Mouse (Mus musculus) left cerebral cortex, postnatal 36 days (tissue): ENCODE measurements around the gene Dcst2. TPM values are rescaled to one million over a fixed set of nuclear protein-coding genes. Genes with fewer than 3 reads are reported as not detected.

Experiments
- DNase-seq, 2 experiments: peaks; one replicate each; pipeline ENCODE4 v3.0.0; 2021 to 2022; ENCODE audit warnings: low spot score in 2 of 2, mixed read lengths in 1 of 2
- intact Hi-C: fragments of 180-260 bp; cut with DNase I; formaldehyde crosslinking; loops from one replicate; pipeline ENCODE4 v1.15.1; 2025
- total RNA-seq, 2 experiments: library from RNA; stranded (reverse); gene quantifications; 2 replicates each; pipeline ENCODE4 v1.2.3; 2021

Dcst2 gene
- total RNA-seq, 2 experiments from 2014 or later: 0.23 to 0.39 TPM

DNA sequence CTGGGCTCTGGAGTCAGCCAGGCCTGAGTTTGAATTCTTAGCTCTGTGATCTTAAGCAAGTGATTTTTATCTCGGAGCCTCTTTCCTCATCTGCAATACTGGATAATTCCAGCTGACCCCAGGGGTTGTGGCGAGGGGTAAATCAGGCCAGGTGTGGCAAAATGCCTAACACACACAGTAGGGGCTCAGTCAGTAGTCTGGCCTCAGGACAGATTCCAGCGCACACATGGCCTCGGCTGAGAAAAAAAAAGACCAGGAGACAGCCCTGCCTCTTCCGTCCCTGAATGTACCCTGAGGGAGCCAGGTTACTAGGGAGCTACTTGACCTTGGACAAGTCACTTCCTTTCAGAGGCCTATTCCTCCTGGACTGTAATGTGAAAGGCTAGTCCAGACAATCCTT lies 21.2 kb downstream of the Dcst2 start:
- no peak for DNase-seq
- intact Hi-C loops: no loop called here

- intact Hi-C loops: no loop called here
- DNase-seq: no peak
Measured at GRCm38 (mm10) chr3:89383651-89384255, 22.0 kb downstream of the Dcst2 start.

DNA sequence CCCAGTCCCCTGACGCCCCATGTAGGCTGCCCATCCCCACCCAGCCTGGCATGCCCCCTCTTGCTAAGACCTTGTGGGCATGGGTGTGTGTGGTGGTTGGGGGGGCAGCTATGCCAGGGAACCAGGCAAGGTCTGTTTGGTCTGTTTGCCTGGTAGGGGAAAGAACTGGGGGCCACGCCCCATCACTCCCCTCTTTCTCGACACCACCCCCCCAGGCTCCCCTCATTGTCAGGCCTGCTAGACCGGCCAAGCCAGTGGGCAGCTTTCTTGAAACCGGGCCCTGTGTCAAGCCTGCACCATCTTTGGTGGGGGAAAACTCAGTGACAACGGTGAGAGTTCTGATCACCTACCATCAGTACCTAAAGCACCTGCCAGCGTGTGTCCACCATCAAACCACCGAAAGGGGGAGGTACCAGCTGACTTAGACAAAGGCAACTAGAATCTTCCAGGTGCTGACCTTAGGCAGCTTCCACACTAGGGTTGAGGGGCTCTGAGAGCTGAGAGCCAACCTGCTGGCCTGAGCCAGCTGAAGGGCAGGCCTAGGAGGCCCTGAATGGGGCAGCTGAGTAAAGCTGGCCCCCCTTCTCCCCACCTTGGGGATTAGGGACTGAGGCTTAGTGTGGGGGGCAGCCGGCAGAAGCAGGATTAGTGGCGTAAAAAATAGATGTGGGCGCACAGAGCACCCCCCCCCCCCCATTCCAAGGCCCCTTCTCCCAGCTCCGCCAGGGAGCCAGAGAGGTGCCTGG lies 22.7 kb downstream of the Dcst2 start:
- intact Hi-C loops: no loop called here
- DNase-seq: no peak

GRCm38 (mm10) chr3:89385451-89385850 lies 23.7 kb downstream of the Dcst2 start:
- intact Hi-C loops: no loop called here

GRCm38 (mm10) chr3:89386438-89387420 lies 25.0 kb downstream of the Dcst2 start:
- no peak for DNase-seq
- intact Hi-C loops: no loop called here

More at GRCm38 (mm10) chr3:89385451-89385850, 23.7 kb downstream of the Dcst2 start:
- no peak for DNase-seq

DNA sequence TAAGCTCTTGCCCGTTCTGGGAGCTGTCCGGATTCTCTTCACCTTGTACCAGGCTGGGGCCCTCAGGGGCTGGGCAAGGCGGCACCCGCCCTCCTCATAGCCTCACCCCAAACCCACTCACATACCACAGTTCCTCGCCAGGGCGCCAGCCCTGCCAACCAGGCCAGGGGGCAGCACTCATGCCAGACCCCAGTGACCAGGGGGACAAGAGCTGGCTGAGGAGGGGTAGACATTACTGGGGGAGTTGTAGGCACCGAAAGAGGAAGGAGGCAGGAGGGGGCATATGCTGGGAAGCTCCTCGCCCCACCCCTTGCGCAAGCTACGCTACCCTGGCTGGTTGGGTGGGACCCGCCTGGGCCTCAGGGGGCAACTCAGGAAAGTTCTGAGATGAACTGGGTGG lies 25.9 kb downstream of the Dcst2 start:
- intact Hi-C loops: no loop called here
- no peak for DNase-seq

DNA sequence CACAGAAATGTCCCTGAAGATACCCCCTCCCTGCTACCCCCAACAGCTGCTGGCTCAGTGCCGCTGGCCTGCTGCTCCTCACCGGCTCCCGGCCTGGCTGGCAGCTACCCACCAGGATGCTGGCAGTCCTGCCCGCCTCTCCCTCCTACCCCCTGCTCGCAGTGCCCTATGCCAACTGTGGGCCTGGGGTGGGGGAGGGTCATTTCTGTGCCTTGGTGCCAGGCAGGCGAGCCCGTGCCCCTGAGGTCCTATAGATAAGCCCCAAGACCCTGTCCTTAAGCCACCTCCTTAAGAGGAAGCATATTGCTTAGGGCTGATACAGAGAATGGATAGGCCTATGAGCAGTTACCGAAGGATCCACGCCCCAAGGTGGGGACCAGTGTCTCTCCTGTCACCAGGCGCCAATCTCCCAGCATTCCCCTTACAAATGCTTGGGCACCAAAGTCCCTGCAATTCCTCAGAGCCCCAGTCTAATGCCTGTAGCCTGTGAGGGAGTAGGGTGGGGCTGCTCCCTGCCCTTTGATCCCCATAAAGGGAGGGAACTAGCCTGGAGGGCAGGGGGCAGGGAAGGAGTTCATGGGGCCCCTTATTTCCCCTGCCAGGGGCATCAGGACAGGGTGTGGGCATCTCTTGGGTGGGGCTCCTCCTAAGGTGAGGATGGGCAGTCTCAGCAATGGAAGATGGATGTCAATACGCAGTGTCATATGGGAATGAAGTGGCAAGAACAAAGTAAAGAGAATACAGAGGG lies 26.5 kb downstream of the Dcst2 start:
- no peak for DNase-seq
- intact Hi-C loops: no loop called here

DNA sequence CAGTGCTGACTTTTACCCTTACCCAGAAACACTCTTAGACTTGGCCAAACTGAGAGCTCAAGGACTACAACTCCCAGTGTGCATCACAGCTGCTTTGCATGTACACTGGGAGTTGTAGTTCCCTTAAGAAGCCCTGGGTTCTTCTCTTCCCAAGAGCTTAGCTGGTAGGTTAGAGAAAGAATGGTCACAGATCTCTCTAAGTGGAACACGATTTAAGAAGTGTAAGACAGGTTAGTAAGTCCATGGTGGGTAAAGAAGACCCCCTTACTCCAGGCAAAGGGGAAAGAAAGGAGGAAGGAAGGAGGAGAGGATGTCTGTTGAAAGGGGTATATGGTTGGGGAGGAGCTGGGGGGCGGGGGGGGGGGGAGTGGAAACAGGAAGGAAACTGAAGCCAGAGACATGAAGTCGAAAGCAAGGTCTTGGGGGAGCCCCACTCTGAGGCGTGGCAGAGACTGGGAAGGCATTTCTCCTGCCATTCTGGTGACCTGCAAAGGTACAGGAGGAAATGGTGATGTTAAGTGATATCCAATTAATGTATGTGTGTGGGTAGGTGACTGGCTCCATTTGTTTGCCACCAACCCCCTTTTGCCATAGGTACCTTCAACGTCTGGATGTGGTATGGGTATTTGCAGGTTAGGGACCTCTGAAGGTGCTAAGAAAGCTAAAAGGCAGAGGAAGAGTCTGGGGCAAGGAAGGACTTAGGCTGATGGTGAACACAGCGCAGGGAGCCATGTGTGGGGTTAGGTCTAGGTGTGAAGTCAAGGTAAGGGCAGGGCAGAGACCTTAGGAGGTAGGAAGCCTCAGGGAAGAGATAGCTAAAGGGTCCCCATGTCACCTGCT lies 27.3 kb downstream of the Dcst2 start:
- DNase-seq: no peak

DNA sequence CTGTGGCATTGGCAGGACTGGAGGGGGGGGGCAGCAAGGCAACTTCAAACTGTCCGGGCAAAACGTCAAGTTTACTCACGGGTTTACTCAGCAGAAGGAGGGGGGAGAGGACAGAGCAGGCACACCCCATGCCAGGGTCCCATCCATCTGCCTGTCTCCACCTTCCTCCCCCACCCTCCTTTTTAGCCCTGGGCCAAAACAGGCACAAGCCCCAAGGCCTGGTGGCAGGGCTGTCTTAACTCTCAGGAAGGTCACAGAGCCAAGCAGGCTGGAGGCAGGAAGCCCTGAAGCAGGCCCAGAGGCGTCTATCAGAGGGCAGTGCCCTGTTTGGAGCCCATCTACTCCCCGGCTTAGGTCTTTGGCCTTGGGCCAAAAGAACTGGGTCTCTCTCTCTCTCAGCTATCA lies 28.3 kb downstream of the Dcst2 start:
- no peak for DNase-seq
- intact Hi-C loops: no loop called here

More for the DNA sequence above, 27.3 kb downstream of the Dcst2 start:
- intact Hi-C loops: no loop called here

- intact Hi-C loops: no loop called here
Measured at GRCm38 (mm10) chr3:89390699-89391662, 29.2 kb downstream of the Dcst2 start.

DNA sequence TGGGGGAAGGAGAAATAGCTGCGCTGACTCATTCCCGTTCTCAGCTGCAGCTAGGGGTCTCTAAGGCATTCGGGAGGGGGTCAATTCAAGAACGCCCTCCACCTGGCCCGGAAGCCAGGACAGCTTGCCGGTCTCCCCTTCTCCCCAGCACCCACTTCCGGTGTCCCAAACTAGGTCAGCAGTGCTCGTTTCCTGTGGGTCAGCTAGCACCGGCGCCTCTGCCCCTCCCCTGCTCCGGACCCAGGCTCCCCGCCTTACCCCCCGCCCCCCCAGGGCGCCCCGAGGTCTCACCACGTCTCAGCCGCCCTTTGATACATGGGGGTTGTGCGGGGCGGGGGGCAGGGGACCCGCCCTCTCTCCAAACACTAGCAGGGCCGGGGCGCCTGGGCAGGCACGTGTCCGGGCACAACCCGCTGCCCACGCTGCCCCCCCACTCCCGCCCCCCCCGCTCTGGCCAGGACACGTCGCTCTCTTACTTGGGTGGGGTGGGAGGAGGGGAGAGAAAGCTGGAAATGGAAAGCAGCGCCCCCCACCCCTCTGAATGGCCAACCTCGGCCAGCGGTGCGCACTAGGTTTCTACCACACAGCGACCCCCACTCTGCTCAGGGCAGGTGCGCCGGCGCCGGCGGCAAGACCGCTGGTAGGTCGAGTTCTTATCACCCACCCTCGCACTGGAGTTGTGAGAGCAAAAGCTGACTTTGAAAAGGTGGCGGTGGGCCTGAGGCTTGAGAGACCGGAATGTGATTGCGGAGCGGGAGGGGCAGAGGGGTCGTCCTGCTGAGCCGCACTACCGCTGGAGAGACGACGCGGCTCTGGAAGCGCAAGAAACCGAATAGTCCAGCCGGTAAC lies 30.1 kb downstream of the Dcst2 start:
- peak; percentile 43 to 52 for DNase-seq
- intact Hi-C loops: no loop called here

More at GRCm38 (mm10) chr3:89390699-89391662, 29.2 kb downstream of the Dcst2 start:
- no peak for DNase-seq

- no peak for DNase-seq
- intact Hi-C loops: no loop called here
Measured at GRCm38 (mm10) chr3:89392871-89393311, 31.1 kb downstream of the Dcst2 start.

DNA sequence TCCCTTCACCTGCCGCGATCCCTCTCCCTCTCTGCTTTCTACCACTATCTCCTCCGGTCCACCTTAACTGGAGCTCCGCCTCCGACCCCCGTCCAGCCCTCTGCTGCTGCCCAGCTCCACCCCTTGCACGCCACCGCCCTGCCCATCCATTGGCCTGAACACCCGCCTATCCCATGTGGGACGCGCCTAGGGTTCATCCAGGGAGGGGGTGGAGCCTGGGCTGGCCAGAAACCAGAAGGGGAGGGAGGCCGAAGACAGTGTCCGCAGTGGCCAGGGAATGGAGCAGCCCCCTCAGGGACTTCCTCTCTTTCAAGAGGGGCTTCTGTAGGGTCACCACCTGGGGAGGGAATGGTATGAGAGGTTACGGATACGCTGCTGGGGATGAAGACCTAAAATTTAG lies 31.8 kb downstream of the Dcst2 start:
- intact Hi-C loops: no loop called here
- peak; percentile 94 to 97 for DNase-seq

DNA sequence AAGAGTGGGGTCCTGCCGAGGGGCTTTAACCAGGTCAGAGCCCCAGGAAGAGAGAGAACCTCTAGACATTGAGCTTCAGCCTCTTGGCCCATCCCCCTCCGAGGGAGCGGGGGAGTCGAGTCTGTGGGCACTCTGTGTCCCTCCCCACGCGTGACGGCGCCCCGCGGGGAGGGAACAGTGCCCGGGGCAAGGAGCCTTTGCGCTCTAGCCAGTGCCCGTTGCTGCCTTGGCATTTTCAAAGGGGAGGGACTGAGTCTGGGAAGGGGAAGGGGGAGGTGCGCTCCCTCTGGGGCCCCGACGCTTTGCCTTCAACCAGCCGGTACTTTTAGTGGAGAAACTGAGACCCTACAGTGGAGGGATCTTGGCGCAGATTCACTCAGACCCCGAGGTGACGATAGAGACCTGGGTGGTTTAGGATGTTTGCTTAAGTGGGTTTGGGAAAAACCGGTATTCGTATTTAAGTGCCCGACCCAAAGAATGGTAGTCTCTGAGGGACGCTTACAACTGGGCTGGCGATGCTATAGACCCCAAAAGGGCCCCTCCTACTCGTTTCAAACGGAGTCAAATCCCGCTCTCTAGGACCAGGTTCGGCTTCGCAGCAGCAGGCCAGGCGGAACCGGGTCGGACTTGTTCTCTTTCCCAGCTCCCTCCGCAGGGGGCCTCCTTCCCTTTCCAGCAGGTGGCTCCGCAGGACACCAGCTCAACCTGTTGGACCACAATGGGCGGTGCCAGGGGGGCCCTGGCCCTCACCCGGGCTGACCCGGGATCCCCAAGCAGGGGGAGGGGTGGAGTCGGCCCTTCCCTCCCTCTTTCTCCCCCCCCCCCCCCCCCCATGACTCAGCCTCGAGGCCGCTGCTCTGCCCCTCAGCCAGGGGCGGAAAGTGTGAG lies 32.5 kb downstream of the Dcst2 start, which contains the start of gene Zbtb7b:
Zbtb7b (minus strand) TSS at position 771 of the 888 bp plus-strand sequence.
- intact Hi-C loops: no loop called here
- peak; percentile 49 to 60 for DNase-seq

DNA sequence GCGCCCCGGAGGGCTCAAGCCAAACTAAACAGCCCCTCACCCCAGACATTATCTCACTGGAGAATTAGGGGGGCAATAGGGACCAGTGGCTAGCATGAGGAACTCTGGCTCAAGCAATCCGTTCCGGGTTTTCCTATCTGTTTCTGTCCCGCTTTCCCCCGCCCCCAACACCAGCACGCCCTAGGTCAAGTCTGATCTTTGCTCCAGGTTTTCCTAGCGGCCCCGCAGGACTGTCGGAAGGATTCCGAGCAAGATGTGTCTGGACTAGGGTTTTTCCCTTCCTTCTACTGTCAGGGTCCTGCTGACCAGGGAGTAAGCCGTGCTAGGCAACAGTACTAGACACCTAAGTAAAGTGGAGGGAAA lies 33.1 kb downstream of the Dcst2 start:
- DNase-seq: peak in 1 of 2 experiments; percentile 54
- intact Hi-C loops: no loop called here

DNA sequence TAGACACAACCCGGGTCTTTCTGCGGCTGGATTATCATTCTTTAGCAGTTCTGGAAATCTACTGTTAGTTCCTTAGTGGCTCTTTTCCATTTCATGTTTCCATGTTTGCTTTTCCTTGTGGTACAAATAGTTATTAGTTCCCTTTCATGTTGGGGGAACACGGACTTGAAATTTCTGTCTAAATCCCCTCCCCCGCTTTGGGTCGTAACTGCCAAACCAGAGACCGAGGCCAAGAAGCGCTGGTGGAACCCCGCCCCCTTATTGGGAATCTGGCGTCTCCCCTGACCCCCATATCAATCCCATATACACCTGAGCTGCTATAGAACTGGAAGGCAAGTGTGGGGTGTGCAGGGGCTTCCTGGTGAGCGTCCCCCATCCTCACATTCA lies 33.6 kb downstream of the Dcst2 start:
- DNase-seq: no peak
- intact Hi-C loops: no loop called here
